ENCODE assay signal across 8 mouse cellular contexts in genomic region chr7:83884921-83885532, GRCm38 (mm10). TPM values are rescaled to one million over a fixed set of nuclear protein-coding genes. Genes with fewer than 3 reads are reported as not detected.
DNase-seq lines count a peak whose midpoint lies in the region; ATAC-seq and TF ChIP-seq lines count a peak whose summit lies in the region.

No protein-coding gene starts in this region.

- peaks cover 16% of the 10 kb centered on the region for H3K9me3 ChIP-seq in forebrain, embryonic 10.5 days
- no peaks in the 10 kb centered on the region for H3K9me3 ChIP-seq in intestine, postnatal 0 days (ENCODE audit: control insufficient read depth)

- DNase-seq in urinary bladder, postnatal 14 days (ENCODE audit: low spot score) = peak; percentile 4
- no peak for DNase-seq in urinary bladder, postnatal 25 days (ENCODE audit: low spot score)
- DNase-seq in forebrain, embryonic 10.5 days (ENCODE audit: extremely low spot score, low spot score) = no peak
- no peak for DNase-seq in natural killer cell, adult 2 months (ENCODE audit: low spot score in 2 of 2)
- DNase-seq in Muller cell, postnatal 12 days (ENCODE audit: inconsistent ontology term) = no peak
- DNase-seq in gastrocnemius, postnatal 4 days (ENCODE audit: low spot score in 2 of 2) = no peak

- TF ChIP-seq CTCF in intestine, postnatal 0 days (IDR thresholded peaks at IDR 0.05; ENCODE audit: low read depth) = no peak

- H3K27ac ChIP-seq in forebrain, embryonic 10.5 days = peak overlapping the region; percentile 97
- H3K27ac ChIP-seq in intestine, postnatal 0 days (ENCODE audit: low read depth, low read length) = peak overlapping the region; percentile 99
- H3K27ac ChIP-seq in macrophage = peak overlapping the region; percentile 72

- peaks cover 22% of the 10 kb centered on the region for H3K36me3 ChIP-seq in forebrain, embryonic 10.5 days (replicated peaks)
- H3K36me3 ChIP-seq in intestine, postnatal 0 days (ENCODE audit: control insufficient read depth, insufficient read depth) = peaks cover 8% of the 10 kb centered on the region; the same call in 1 of the 2 replicates
- peaks cover 7% of the 10 kb centered on the region; the same call in 1 of the 2 replicates for H3K36me3 ChIP-seq in macrophage (ENCODE audit: inconsistent target)

- ATAC-seq in intestine, postnatal 0 days = peak; percentile 26

- peak overlapping the region; percentile 94 for H3K9ac ChIP-seq in intestine, postnatal 0 days (ENCODE audit: low read depth, low read length)

- WGBS in forebrain, embryonic 10.5 days = 46% methylated on average over 6 of the region's 6 CpGs
- 19% methylated on average over 6 of the region's 6 CpGs for WGBS in intestine, postnatal 0 days
- 73% methylated on average over 6 of the region's 6 CpGs for WGBS in macrophage (ENCODE audit: missing documents)

- peak overlapping the region; percentile 80 for H3K4me3 ChIP-seq in forebrain, embryonic 10.5 days
- peak overlapping the region; percentile 75 for H3K4me3 ChIP-seq in intestine, postnatal 0 days (ENCODE audit: low read depth, low read length)
- H3K4me3 ChIP-seq in macrophage (ENCODE audit: inconsistent target) = peak overlapping the region; percentile 63

- H3K4me1 ChIP-seq in forebrain, embryonic 10.5 days = peaks cover 52% of the 10 kb centered on the region
- peaks cover 13% of the 10 kb centered on the region for H3K4me1 ChIP-seq in intestine, postnatal 0 days (replicated peaks; ENCODE audit: control insufficient read depth, insufficient read depth, low read length)

- H3K79me2 ChIP-seq in macrophage (ENCODE audit: inconsistent target) = peaks cover 35% of the 10 kb centered on the region

- H3K4me2 ChIP-seq in intestine, postnatal 0 days (replicated peaks; ENCODE audit: low read depth) = peak overlapping the region; percentile 95

- H3K27me3 ChIP-seq in forebrain, embryonic 10.5 days (ENCODE audit: poor library complexity, severe bottlenecking) = peaks cover 9% of the 10 kb centered on the region; the same call in 1 of the 2 replicates
- H3K27me3 ChIP-seq in intestine, postnatal 0 days (replicated peaks; ENCODE audit: control insufficient read depth, insufficient read depth, low read length) = no peaks in the 10 kb centered on the region

RNA-seq across cellular contexts. Expression of gene Mesd, which starts 0.8 kb away (rescaled TPM):
- 102 and 106 TPM in 2 replicates for polyA plus RNA-seq in forebrain, embryonic 10.5 days (2016; fragmentation: Nextera tagmentation; extraction: Ambion mirVana)
- 53.6 and 55.0 TPM in 2 replicates for polyA plus RNA-seq in intestine, postnatal 0 days (2015; fragmentation: Nextera tagmentation; extraction: Ambion mirVana)
- 10 to 100 TPM in 4 of 26 experiments, 1 to 10 TPM in 22; 2.1 to 15.9 (median 6.4) TPM for total RNA-seq in macrophage (2018; cell fraction: chromatin; rRNA removed)
- 10 to 100 TPM; 32.0 to 58.9 (median 43.4) TPM for total RNA-seq in macrophage (2018; cell fraction: cytosol; rRNA removed)
- 10 to 100 TPM in 25 of 26 experiments, 1 to 10 TPM in 1; 4.8 to 28.3 (median 18.9) TPM for total RNA-seq in macrophage (2018; cell fraction: nucleus; rRNA removed)
- 37.3 to 87.4 TPM (median 41.8 TPM) in 3 replicates for polyA plus RNA-seq in macrophage (2018)
- total RNA-seq in gastrocnemius, postnatal 4 days (2021) = 10 to 100 TPM; 58.3 to 60.0 TPM

RNA-seq across cellular contexts. Expression of gene Tlnrd1, which starts 0.9 kb away (rescaled TPM):
- 7.6 and 8.4 TPM in 2 replicates for polyA plus RNA-seq in forebrain, embryonic 10.5 days (2016; fragmentation: Nextera tagmentation; extraction: Ambion mirVana)
- 11.8 and 12.0 TPM in 2 replicates for polyA plus RNA-seq in intestine, postnatal 0 days (2015; fragmentation: Nextera tagmentation; extraction: Ambion mirVana)
- 10 to 100 TPM in 25 of 26 experiments, 1 to 10 TPM in 1; 6.1 to 40.1 (median 19.3) TPM for total RNA-seq in macrophage (2018; cell fraction: chromatin; rRNA removed)
- total RNA-seq in macrophage (2018; cell fraction: cytosol; rRNA removed) = 10 to 100 TPM; 19.1 to 84.1 (median 40.0) TPM
- total RNA-seq in macrophage (2018; cell fraction: nucleus; rRNA removed) = 10 to 100 TPM; 18.6 to 77.8 (median 39.3) TPM
- polyA plus RNA-seq in macrophage (2018) = 14.0 to 25.1 TPM (median 23.6 TPM) in 3 replicates
- 10 to 100 TPM; 16.3 to 17.4 TPM for total RNA-seq in gastrocnemius, postnatal 4 days (2021)
